Mouse (Mus musculus) 416B (cell line): ENCODE results near the gene Nhlrc4.

ENCODE experiments used
- DNase-seq: peaks from one replicate; pipeline ENCODE4 v3.0.0; 2011; ENCODE audit warnings: low read depth

Nhlrc4 gene

DNA sequence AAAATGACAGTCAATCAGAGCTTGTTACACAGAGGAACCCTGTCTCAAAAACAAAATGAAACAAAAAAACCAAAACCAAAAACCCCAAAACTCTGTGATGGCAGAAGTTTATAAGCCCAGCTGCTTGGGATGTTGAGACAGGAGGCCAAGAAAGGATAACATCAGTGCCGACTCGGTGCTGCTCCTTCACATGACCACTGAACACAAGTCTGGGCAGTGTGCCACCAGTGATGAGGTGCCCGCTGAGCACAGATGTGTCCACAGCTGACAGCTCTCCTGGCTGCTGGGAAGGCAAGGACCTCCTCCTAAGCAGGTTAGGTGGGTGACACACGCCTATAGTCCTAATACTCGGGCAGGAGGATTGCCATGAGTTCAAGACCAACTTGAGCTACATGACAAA, 22.6 kb downstream of the Nhlrc4 start:
- peak; percentile 43 for DNase-seq

GRCm38 (mm10) chr17:25919786-25920642, 24.7 kb downstream of the Nhlrc4 start:
- DNase-seq: peak; percentile 100

DNA sequence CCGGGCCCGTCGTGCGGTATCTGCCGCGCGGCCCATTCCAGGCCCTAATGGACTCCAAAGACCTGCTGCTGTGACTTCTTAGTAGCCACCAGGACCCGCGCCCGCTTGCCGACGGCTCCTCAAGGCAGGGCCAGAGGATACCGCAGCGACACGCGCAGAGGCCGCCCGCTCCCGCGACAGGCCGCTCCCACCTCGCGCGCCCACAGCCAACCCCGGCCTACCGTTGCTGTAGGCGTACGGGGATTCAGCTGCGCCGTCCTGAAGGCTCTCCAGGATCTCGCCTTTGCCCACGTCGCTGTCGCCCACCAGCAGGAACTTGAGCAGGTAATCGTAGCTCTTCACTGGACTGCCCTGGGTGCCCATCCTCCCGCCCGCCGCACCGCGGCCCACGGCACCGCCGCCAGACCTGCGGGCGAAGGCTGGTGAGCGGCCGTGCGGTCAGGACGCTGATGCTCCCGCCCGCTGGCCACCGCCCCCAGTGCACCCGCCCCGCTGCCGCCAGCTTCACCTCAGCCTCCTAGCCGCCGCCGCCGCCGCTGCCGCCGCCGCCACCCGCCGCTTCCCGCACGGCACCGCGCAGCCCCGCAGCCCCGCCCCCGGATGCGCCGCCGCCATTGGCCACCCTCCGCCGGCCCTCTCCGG, 25.5 kb downstream of the Nhlrc4 start, which contains the start of gene Rab40c:
Gene Rab40c, minus strand, starts transcription at position 584 of the 642 bp plus-strand sequence.
- DNase-seq: peak; percentile 43

DNA sequence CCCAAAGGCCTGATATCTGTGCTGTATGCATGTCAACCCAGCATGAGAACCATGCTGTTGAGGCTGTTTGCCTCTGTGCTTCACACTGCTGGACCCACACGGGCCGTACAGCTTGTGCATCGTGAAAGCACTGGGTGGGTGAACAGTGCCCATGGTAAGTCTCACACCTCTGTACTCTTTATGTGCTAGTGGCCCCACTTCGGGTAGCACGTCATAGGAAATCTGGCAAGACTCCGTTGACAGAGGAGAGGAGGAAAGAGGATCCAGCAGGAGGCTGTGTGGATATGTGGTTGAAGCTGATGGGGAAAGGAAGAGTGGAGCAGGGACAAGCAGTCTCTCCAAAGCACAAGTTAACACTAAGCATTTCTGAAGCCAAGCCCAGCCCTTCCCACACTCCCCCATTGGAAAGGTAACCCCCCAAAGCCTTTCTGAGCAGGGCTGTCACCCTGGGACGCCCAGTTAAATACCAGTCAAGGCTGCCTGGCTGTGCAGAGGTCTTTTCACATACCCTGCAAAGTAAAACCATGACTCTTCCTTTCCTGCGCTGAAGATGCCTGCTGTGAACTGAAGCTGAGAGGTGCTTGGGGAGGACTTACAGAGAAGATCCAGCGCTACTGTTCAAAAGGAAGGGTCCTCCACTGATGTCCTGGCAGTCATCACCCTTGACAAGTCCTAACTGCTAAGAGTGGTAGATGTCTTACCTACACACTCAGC, 26.6 kb downstream of the Nhlrc4 start:
- no peak for DNase-seq

GRCm38 (mm10) chr17:25916931-25917647, 27.7 kb downstream of the Nhlrc4 start:
- DNase-seq: no peak

- DNase-seq: no peak
These were observed 30.5 kb downstream of the Nhlrc4 start for GRCm38 (mm10) chr17:25914295-25914694.

DNA sequence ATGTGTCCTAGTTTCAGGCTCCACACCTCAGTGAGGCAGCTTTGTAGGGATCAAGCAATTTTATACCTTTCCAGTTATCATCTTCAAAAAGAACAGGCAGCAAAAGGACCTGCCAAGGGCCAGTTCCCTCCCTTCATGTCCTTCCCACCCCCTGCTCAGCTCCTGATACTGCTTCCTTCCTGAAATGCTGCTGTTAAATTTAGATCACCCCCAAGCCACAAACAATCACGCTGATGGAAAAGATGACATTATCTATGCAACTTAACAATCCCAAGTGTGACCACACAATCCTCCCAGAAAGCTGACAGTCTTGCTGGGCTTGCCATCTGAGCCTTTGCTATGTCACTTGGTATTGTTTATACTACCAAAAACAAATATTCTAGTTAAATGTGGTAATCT, 30.9 kb downstream of the Nhlrc4 start:
- DNase-seq: peak; percentile 90

- DNase-seq: no peak
These were observed 31.4 kb downstream of the Nhlrc4 start for GRCm38 (mm10) chr17:25913186-25913876.

DNA sequence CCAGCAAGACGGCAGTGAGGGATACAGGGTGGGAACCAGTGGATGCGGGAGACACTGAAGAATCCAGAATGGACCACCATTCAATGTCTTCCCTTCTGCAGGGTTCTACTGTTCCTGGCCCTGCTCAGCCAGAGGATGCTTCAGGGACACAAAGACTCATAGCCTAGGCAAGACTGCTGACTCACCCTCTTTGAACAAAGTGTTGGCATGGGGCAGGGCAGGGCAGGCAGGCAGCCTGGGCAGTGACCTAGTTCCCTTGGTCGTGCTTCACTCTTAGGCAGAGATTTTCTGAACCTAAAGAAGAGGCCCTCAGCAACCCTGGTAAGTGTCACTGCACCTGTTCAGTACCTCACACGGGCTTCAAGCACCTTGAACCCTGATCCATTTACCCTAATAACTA, 32.9 kb downstream of the Nhlrc4 start:
- peak; percentile 52 for DNase-seq

DNA sequence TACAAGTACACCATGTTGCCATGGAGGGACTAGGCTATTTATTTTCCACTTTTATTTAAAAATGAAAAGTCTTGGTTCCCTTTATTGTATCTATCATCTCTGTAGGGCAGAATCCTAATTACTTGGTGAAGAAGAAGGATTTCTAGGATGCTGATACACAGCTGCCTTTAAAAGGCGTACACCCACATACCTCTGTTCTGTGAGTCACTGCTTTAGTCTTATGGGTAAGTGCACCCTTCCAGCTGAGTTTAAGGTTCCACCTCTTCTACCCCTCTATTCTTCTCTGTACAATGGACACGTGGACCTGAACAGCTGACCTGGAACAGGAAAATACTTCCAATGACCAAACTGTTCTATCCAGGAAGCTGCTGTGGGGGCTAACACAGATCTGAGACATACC, 37.1 kb downstream of the Nhlrc4 start:
- DNase-seq: no peak

DNA sequence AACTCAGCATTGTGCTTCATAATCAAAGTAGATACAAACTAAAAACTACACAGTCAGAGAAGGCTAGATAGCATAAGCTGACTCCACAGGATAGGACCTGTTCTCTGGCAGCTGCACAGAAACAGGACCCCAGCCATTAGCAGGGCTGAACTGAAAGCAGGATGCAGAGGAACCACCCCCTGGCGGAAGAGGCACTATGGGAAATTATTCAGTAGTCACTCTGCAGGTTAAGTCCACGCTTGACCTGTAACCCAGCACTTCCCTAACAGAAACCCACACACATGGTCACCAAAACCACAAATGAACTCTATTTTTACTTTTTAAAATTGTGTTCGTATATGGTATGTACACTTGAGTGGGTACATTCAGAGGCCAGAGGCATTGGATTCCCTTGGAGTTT, 41.7 kb downstream of the Nhlrc4 start:
- peak; percentile 65 for DNase-seq

DNA sequence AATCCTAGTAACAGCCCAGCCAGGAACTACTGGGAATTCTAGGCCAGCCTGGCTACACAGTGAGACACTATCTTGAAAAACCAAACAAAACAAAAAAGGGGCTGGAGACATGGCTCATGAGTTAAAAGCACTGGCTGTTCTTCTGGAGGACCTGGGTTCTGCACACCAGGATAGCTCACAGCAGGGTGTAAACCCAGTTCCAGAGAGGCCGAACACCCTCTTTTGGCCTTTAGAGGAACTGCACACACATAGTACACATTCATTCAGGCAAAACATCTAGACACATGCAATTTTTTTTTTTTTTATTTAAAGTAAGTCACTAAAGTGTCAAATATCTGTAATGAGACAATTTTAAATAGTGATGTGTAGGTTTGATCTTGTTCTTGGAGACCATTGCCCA, 44.6 kb downstream of the Nhlrc4 start:
- DNase-seq: no peak

DNA sequence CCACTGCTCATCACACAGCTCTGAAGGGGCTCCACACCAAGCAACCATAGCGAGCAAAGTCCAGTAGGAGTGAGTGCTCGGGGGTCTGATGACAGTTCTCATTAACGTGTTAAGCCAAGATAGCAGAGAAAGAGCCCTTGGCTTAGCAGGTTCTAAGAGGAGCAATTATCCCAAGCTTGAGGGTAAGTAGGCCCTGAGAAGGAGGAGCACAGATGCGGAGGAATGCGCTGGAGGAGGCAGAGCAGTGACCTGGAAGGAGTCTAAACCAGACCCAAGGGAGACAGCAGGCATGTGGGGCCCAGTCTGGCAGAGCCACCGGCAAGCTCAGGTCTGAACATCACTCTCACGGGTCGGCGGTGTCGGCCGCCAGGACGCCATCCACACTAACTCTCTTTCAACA, 48.9 kb downstream of the Nhlrc4 start:
- DNase-seq: no peak

DNA sequence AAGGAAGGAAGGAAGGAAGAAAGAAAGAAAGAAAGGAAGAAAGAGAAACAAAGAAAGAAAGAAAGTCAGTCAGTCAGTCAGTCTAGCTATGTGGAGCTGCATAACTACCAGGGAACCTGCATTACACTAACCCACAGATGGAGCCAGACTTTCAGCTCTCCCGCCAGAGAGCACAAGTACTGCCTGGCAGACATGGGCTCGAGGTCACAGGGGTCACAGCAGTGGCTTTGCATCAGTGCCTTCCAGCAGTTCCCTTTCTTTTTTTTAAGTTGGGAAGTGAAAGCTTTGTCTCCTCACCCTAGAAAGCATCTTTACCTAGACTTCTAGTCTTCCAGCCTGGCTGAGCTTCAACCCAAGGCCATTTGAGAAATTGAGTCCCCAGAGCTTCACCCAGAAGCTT, 49.3 kb downstream of the Nhlrc4 start:
- DNase-seq: peak; percentile 50

- DNase-seq: peak; percentile 80
These were observed 50.7 kb downstream of the Nhlrc4 start for GRCm38 (mm10) chr17:25893975-25894617.
